Comparison of ENCODE assay signal across 26 mouse cellular contexts in the genomic region with DNA sequence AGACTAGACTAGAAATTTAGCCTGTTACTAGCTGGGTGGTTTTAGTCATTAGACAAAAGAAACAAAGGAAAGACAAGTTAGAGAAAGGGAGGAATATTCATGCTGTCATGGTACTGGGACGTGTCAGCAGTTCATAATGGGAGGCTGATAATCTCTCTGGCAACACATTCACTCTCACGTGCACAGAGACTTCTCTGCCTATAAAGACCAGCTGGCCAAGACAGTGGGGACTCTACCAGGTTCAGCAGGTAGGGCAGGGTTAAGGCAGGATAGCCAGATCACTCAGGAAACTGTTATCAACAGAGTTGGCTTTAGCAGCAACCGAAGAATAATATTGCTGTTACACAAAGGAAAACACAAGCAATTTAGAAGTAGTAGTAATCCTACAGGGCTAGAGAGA. TPM values are rescaled to one million over a fixed set of nuclear protein-coding genes. Genes with fewer than 3 reads are reported as not detected.
"Had no signal": no experiment of that assay in that cellular context is flagged by ENCODE, and none has a peak within 500 bp of the region (broad histone marks: within the 10 kb centered on the region; RNA-seq: fewer than 3 reads in every experiment).

No protein-coding gene starts in this region.

- H3K4me3 ChIP-seq: layer of hippocampus, adult 2 months; left cerebral cortex, adult 2 months; limb, embryonic 12.5 days; limb, embryonic 15.5 days; lung, embryonic 15.5 days; midbrain, embryonic 12.5 days; midbrain, embryonic 15.5 days; neural tube, embryonic 12.5 days; neural tube, embryonic 15.5 days; stomach, embryonic 15.5 days had no signal

- DNase-seq: kidney, adult 2 months; kidney, postnatal 25 days; layer of hippocampus, postnatal 36 days; left cerebral cortex, postnatal 4 days; lung, adult 18-20 months; lung, postnatal 10 days; lung, postnatal 36 days; retina, postnatal 1 day; right cerebral cortex, postnatal 25 days; spleen, adult 18-20 months; thymus, postnatal 25 days had no signal

- H3K27ac ChIP-seq: kidney, postnatal 0 days; layer of hippocampus, adult 2 months; left cerebral cortex, adult 2 months; limb, embryonic 12.5 days; limb, embryonic 15.5 days; liver, embryonic 14.5 days; lung, embryonic 15.5 days; midbrain, embryonic 12.5 days; midbrain, embryonic 15.5 days; neural tube, embryonic 12.5 days; neural tube, embryonic 15.5 days; stomach, embryonic 15.5 days had no signal

- H3K9me3 ChIP-seq: limb, embryonic 12.5 days; limb, embryonic 15.5 days; lung, embryonic 15.5 days; midbrain, embryonic 12.5 days; midbrain, embryonic 15.5 days; neural tube, embryonic 12.5 days; neural tube, embryonic 15.5 days; stomach, embryonic 15.5 days had no signal

- H3K9ac ChIP-seq: limb, embryonic 12.5 days; limb, embryonic 15.5 days; liver, embryonic 14.5 days; lung, embryonic 15.5 days; midbrain, embryonic 12.5 days; midbrain, embryonic 15.5 days; neural tube, embryonic 12.5 days; neural tube, embryonic 15.5 days; stomach, embryonic 15.5 days had no signal

- H3K36me3 ChIP-seq: limb, embryonic 12.5 days; limb, embryonic 15.5 days; lung, embryonic 15.5 days; midbrain, embryonic 12.5 days; midbrain, embryonic 15.5 days; neural tube, embryonic 12.5 days; neural tube, embryonic 15.5 days; stomach, embryonic 15.5 days had no signal

- ATAC-seq: midbrain, embryonic 15.5 days had no signal

- H3K27me3 ChIP-seq: limb, embryonic 12.5 days; limb, embryonic 15.5 days; lung, embryonic 15.5 days; midbrain, embryonic 12.5 days; midbrain, embryonic 15.5 days; neural tube, embryonic 12.5 days; neural tube, embryonic 15.5 days; stomach, embryonic 15.5 days had no signal

- H3K4me1 ChIP-seq: limb, embryonic 12.5 days; limb, embryonic 15.5 days; lung, embryonic 15.5 days; midbrain, embryonic 12.5 days; midbrain, embryonic 15.5 days; neural tube, embryonic 12.5 days; neural tube, embryonic 15.5 days; stomach, embryonic 15.5 days had no signal

RNA-seq across cellular contexts. Expression of gene Pp2d1, which starts 18.2 kb away (rescaled TPM):
- total RNA-seq: layer of hippocampus, adult 2 months; layer of hippocampus, postnatal 10 days; layer of hippocampus, postnatal 36 days; left cerebral cortex, adult 2 months; left cerebral cortex, postnatal 10 days; left cerebral cortex, postnatal 4 days had no signal
- polyA plus RNA-seq: kidney, adult 2 months; large intestine, adult 2 months; liver, embryonic 14.5 days had no signal
